Mouse (Mus musculus): Measurements from ENCODE around the gene Rfwd3. TPM values are rescaled to one million over a fixed set of nuclear protein-coding genes. Genes with fewer than 3 reads are reported as not detected.

Rfwd3 gene
- polyA plus RNA-seq, 1 experiment: 25.5 TPM

- peak overlapping the region; percentile 43; the same call in 1 of the 2 replicates for H3K27ac ChIP-seq (ENCODE audit: control insufficient read depth, insufficient read depth, low read depth, low read length)
- H3K4me3 ChIP-seq (ENCODE audit: control insufficient read depth, low read depth, low read length): peak overlapping the region; percentile 71
- H3K36me3 ChIP-seq (ENCODE audit: control insufficient read depth, insufficient read depth, low read length): no peaks in the 10 kb centered on the region
- H3K27me3 ChIP-seq (ENCODE audit: control insufficient read depth, insufficient read depth, low read length): no peaks in the 10 kb centered on the region
- no peaks in the 10 kb centered on the region for H3K4me1 ChIP-seq (ENCODE audit: control insufficient read depth, insufficient read depth, low read length)
- TF ChIP-seq CTCF (IDR thresholded peaks at IDR 0.05; ENCODE audit: control insufficient read depth, insufficient read depth, insufficient replicate concordance, low read depth, low read length): no peak
These were observed 850 bp upstream of the Rfwd3 start for GRCm38 (mm10) chr8:111300597-111301546.

- H3K4me3 ChIP-seq (ENCODE audit: control insufficient read depth, low read depth, low read length): peak overlapping the region; percentile 96
- H3K27me3 ChIP-seq (ENCODE audit: control insufficient read depth, insufficient read depth, low read length): no peaks in the 10 kb centered on the region
- no peaks in the 10 kb centered on the region for H3K4me1 ChIP-seq (ENCODE audit: control insufficient read depth, insufficient read depth, low read length)
- TF ChIP-seq CTCF (IDR thresholded peaks at IDR 0.05; ENCODE audit: control insufficient read depth, insufficient read depth, insufficient replicate concordance, low read depth, low read length) (no peak), POLR2A (IDR thresholded peaks at IDR 0.05; ENCODE audit: control insufficient read depth, low read depth, low read length) (no peak)
- peak overlapping the region; percentile 93 for H3K27ac ChIP-seq (ENCODE audit: control insufficient read depth, insufficient read depth, low read depth, low read length)
- H3K36me3 ChIP-seq (ENCODE audit: control insufficient read depth, insufficient read depth, low read length): no peaks in the 10 kb centered on the region; the same call in 1 of the 2 replicates
These were observed 630 bp downstream of the Rfwd3 start for GRCm38 (mm10) chr8:111299363-111299820.

- H3K36me3 ChIP-seq (ENCODE audit: control insufficient read depth, insufficient read depth, low read length): no peaks in the 10 kb centered on the region; the same call in 1 of the 2 replicates
- no peaks in the 10 kb centered on the region for H3K4me1 ChIP-seq (ENCODE audit: control insufficient read depth, insufficient read depth, low read length)
- no peaks in the 10 kb centered on the region for H3K27me3 ChIP-seq (ENCODE audit: control insufficient read depth, insufficient read depth, low read length)
- no peak overlapping the region for H3K4me3 ChIP-seq (ENCODE audit: control insufficient read depth, low read depth, low read length)
- TF ChIP-seq POLR2A (IDR thresholded peaks at IDR 0.05; ENCODE audit: control insufficient read depth, low read depth, low read length): no peak
- TF ChIP-seq CTCF (IDR thresholded peaks at IDR 0.05; ENCODE audit: control insufficient read depth, insufficient read depth, insufficient replicate concordance, low read depth, low read length): no peak
- no peak overlapping the region for H3K27ac ChIP-seq (ENCODE audit: control insufficient read depth, insufficient read depth, low read depth, low read length)
These were observed 2.0 kb downstream of the Rfwd3 start for GRCm38 (mm10) chr8:111298011-111298410.

- Histone ChIP-seq H3K27ac (ENCODE audit: control insufficient read depth, insufficient read depth, low read depth, low read length) (no peak overlapping the region), H3K36me3 (ENCODE audit: control insufficient read depth, insufficient read depth, low read length) (no peaks in the 10 kb centered on the region; the same call in 1 of the 2 replicates)
These were observed 8.3 kb downstream of the Rfwd3 start for GRCm38 (mm10) chr8:111291733-111292132.

GRCm38 (mm10) chr8:111290586-111290985, 9.4 kb downstream of the Rfwd3 start:
- Histone ChIP-seq H3K4me3 (ENCODE audit: control insufficient read depth, low read depth, low read length) (no peak overlapping the region), H3K27me3 (ENCODE audit: control insufficient read depth, insufficient read depth, low read length) (no peaks in the 10 kb centered on the region), H3K27ac (ENCODE audit: control insufficient read depth, insufficient read depth, low read depth, low read length) (no peak overlapping the region), H3K36me3 (ENCODE audit: control insufficient read depth, insufficient read depth, low read length) (peaks cover 1% of the 10 kb centered on the region), H3K4me1 (ENCODE audit: control insufficient read depth, insufficient read depth, low read length) (no peaks in the 10 kb centered on the region)
- no peak for TF ChIP-seq POLR2A (IDR thresholded peaks at IDR 0.05; ENCODE audit: control insufficient read depth, low read depth, low read length)
- no peak for TF ChIP-seq CTCF (IDR thresholded peaks at IDR 0.05; ENCODE audit: control insufficient read depth, insufficient read depth, insufficient replicate concordance, low read depth, low read length)

More at GRCm38 (mm10) chr8:111291733-111292132, 8.3 kb downstream of the Rfwd3 start:
- Histone ChIP-seq H3K27me3 (ENCODE audit: control insufficient read depth, insufficient read depth, low read length) (no peaks in the 10 kb centered on the region), H3K4me1 (ENCODE audit: control insufficient read depth, insufficient read depth, low read length) (no peaks in the 10 kb centered on the region), H3K4me3 (ENCODE audit: control insufficient read depth, low read depth, low read length) (no peak overlapping the region)
- TF ChIP-seq CTCF (IDR thresholded peaks at IDR 0.05; ENCODE audit: control insufficient read depth, insufficient read depth, insufficient replicate concordance, low read depth, low read length) (no peak), POLR2A (IDR thresholded peaks at IDR 0.05; ENCODE audit: control insufficient read depth, low read depth, low read length) (no peak)

GRCm38 (mm10) chr8:111285603-111286002, 14.4 kb downstream of the Rfwd3 start:
- no peaks in the 10 kb centered on the region for H3K4me1 ChIP-seq (ENCODE audit: control insufficient read depth, insufficient read depth, low read length)
- TF ChIP-seq CTCF (IDR thresholded peaks at IDR 0.05; ENCODE audit: control insufficient read depth, insufficient read depth, insufficient replicate concordance, low read depth, low read length) (no peak), POLR2A (IDR thresholded peaks at IDR 0.05; ENCODE audit: control insufficient read depth, low read depth, low read length) (no peak)
- H3K36me3 ChIP-seq (ENCODE audit: control insufficient read depth, insufficient read depth, low read length): peaks cover 3% of the 10 kb centered on the region
- no peak overlapping the region for H3K27ac ChIP-seq (ENCODE audit: control insufficient read depth, insufficient read depth, low read depth, low read length)
- no peak overlapping the region for H3K4me3 ChIP-seq (ENCODE audit: control insufficient read depth, low read depth, low read length)
- no peaks in the 10 kb centered on the region for H3K27me3 ChIP-seq (ENCODE audit: control insufficient read depth, insufficient read depth, low read length)

- Histone ChIP-seq H3K36me3 (ENCODE audit: control insufficient read depth, insufficient read depth, low read length) (peaks cover 3% of the 10 kb centered on the region), H3K4me3 (ENCODE audit: control insufficient read depth, low read depth, low read length) (no peak overlapping the region), H3K27ac (ENCODE audit: control insufficient read depth, insufficient read depth, low read depth, low read length) (no peak overlapping the region), H3K4me1 (ENCODE audit: control insufficient read depth, insufficient read depth, low read length) (no peaks in the 10 kb centered on the region), H3K27me3 (ENCODE audit: control insufficient read depth, insufficient read depth, low read length) (no peaks in the 10 kb centered on the region)
- TF ChIP-seq POLR2A (IDR thresholded peaks at IDR 0.05; ENCODE audit: control insufficient read depth, low read depth, low read length): no peak
- TF ChIP-seq CTCF (IDR thresholded peaks at IDR 0.05; ENCODE audit: control insufficient read depth, insufficient read depth, insufficient replicate concordance, low read depth, low read length): no peak
These were observed 17.9 kb downstream of the Rfwd3 start for GRCm38 (mm10) chr8:111282093-111282492.
